Comparison of ENCODE assay signal across 8 mouse cellular contexts in the genomic region with DNA sequence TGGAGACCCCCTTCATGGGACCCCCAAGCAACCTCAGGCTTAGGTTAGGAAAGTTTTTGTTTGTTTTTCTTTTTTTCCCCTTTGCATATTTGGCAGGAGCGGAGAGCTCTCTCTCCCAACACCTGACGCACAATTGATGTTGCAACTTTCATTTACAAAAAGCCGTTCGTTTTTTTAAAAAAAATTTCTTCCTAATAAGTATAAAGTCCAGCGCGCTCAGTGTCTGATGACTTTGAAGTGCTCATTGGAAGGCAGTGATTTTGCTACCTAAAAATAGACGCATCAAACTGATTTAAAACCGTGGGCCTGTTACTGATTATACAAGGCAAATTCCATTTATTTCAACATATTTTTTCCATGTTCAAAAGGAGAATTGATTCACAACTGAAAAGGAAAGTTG. TPM values are rescaled to one million over a fixed set of nuclear protein-coding genes. Genes with fewer than 3 reads are reported as not detected.
DNase-seq lines count a peak whose midpoint lies in the region; ATAC-seq and TF ChIP-seq lines count a peak whose summit lies in the region.

No protein-coding gene starts in this region.

- no peak for TF ChIP-seq CTCF in lung, adult 2 months (IDR thresholded peaks at IDR 0.05; ENCODE audit: insufficient read depth, low read length)

- no peak for DNase-seq in lung, adult 2 months
- DNase-seq in lung, postnatal 14 days = no peak
- DNase-seq in liver, embryonic 11.5 days (ENCODE audit: low spot score) = no peak
- DNase-seq in right cerebral cortex, postnatal 36 days (ENCODE audit: low spot score in 2 of 2) = no peak
- no peak for DNase-seq in ovary, postnatal 36 days (ENCODE audit: low spot score)
- DNase-seq in urinary bladder, postnatal 36 days (ENCODE audit: low spot score in 2 of 2) = no peak

- peak overlapping the region; percentile 83 for H3K9ac ChIP-seq in forebrain, embryonic 13.5 days
- peak overlapping the region; percentile 87 for H3K9ac ChIP-seq in liver, embryonic 11.5 days (ENCODE audit: low read depth, low read length)
- no peak overlapping the region for H3K9ac ChIP-seq in stomach, embryonic 14.5 days (replicated peaks; ENCODE audit: low read depth, low read length)

- ATAC-seq in forebrain, embryonic 13.5 days = no peak
- ATAC-seq in liver, embryonic 11.5 days (replicated peaks; ENCODE audit: low FRiP score) = no peak
- ATAC-seq in stomach, embryonic 14.5 days (ENCODE audit: insufficient number of reproducible peaks, insufficient read depth, low FRiP score, low read depth) = no peak

- WGBS in lung, adult 2 months = 5% methylated on average over 8 of the region's 8 CpGs
- 10% methylated on average over 8 of the region's 8 CpGs for WGBS in forebrain, embryonic 13.5 days
- 9% methylated on average over 8 of the region's 8 CpGs for WGBS in liver, embryonic 11.5 days
- WGBS in stomach, embryonic 14.5 days = 5% methylated on average over 8 of the region's 8 CpGs

- H3K27ac ChIP-seq in forebrain, embryonic 13.5 days = no peak overlapping the region
- peak overlapping the region; percentile 94; the same call in 1 of the 2 replicates for H3K27ac ChIP-seq in liver, embryonic 11.5 days (ENCODE audit: low read depth, low read length)
- H3K27ac ChIP-seq in stomach, embryonic 14.5 days (ENCODE audit: low read length) = no peak overlapping the region

- no peaks in the 10 kb centered on the region for H3K36me3 ChIP-seq in forebrain, embryonic 13.5 days (ENCODE audit: poor library complexity, severe bottlenecking)
- peaks cover 5% of the 10 kb centered on the region; the same call in 1 of the 2 replicates for H3K36me3 ChIP-seq in liver, embryonic 11.5 days (ENCODE audit: control insufficient read depth, insufficient read depth, low read length)
- H3K36me3 ChIP-seq in stomach, embryonic 14.5 days (ENCODE audit: control insufficient read depth, insufficient read depth, low read length) = no peaks in the 10 kb centered on the region

- H3K27me3 ChIP-seq in forebrain, embryonic 13.5 days = no peaks in the 10 kb centered on the region
- H3K27me3 ChIP-seq in liver, embryonic 11.5 days (replicated peaks; ENCODE audit: control insufficient read depth, insufficient read depth, low read length) = no peaks in the 10 kb centered on the region
- H3K27me3 ChIP-seq in stomach, embryonic 14.5 days (ENCODE audit: control insufficient read depth, insufficient read depth, low read length) = no peaks in the 10 kb centered on the region

- peaks cover 2% of the 10 kb centered on the region; the same call in 1 of the 2 replicates for H3K4me1 ChIP-seq in lung, adult 2 months (ENCODE audit: control insufficient read depth, insufficient read depth, low read length)
- H3K4me1 ChIP-seq in forebrain, embryonic 13.5 days = peaks cover 15% of the 10 kb centered on the region
- H3K4me1 ChIP-seq in liver, embryonic 11.5 days (replicated peaks; ENCODE audit: control insufficient read depth, insufficient read depth, low read length) = peaks cover 3% of the 10 kb centered on the region; the same call in 1 of the 2 replicates
- 0 out of 2 replicates have a peak, but pooled peaks cover 4% of the 10 kb centered on the region for H3K4me1 ChIP-seq in stomach, embryonic 14.5 days (ENCODE audit: control insufficient read depth, insufficient read depth, low read length)

- H3K4me3 ChIP-seq in lung, adult 2 months (replicated peaks; ENCODE audit: extremely low read depth, low read depth, low read length) = peak overlapping the region; percentile 86
- peak overlapping the region; percentile 87 for H3K4me3 ChIP-seq in forebrain, embryonic 13.5 days
- H3K4me3 ChIP-seq in liver, embryonic 11.5 days (ENCODE audit: low read depth, low read length) = peak overlapping the region; percentile 74
- H3K4me3 ChIP-seq in stomach, embryonic 14.5 days (ENCODE audit: low read depth, low read length) = peak overlapping the region; percentile 94

- TF ChIP-seq POLR2A in lung, adult 2 months (IDR thresholded peaks at IDR 0.05; ENCODE audit: borderline replicate concordance, extremely low read depth, low read depth, low read length) = no peak

- no peaks in the 10 kb centered on the region for H3K9me3 ChIP-seq in forebrain, embryonic 13.5 days (replicated peaks)
- no peaks in the 10 kb centered on the region for H3K9me3 ChIP-seq in liver, embryonic 11.5 days (ENCODE audit: control insufficient read depth, low read length)
- no peaks in the 10 kb centered on the region for H3K9me3 ChIP-seq in stomach, embryonic 14.5 days (ENCODE audit: control insufficient read depth, low read depth, low read length)

- H3K4me2 ChIP-seq in forebrain, embryonic 13.5 days = peak overlapping the region; percentile 80
- H3K4me2 ChIP-seq in liver, embryonic 11.5 days = peak overlapping the region; percentile 95
- peak overlapping the region; percentile 60 for H3K4me2 ChIP-seq in stomach, embryonic 14.5 days (replicated peaks; ENCODE audit: low read depth, low read length)

RNA-seq across cellular contexts. Expression of gene Adk, which starts 0.8 kb away (rescaled TPM):
- polyA plus RNA-seq in lung, adult 2 months (2012; rRNA removed) = 34.8 and 54.0 TPM in 2 replicates
- polyA plus RNA-seq in forebrain, embryonic 13.5 days (2015; fragmentation: Nextera tagmentation; extraction: Ambion mirVana) = 104 and 105 TPM in 2 replicates
- 253 and 276 TPM in 2 replicates for polyA plus RNA-seq in liver, embryonic 11.5 days (2014; fragmentation: Nextera tagmentation; extraction: Ambion mirVana)
- polyA plus RNA-seq in stomach, embryonic 14.5 days (2014; fragmentation: Nextera tagmentation; extraction: Ambion mirVana) = 139 and 145 TPM in 2 replicates

RNA-seq across cellular contexts. Expression of gene Ap3m1, which starts 0.8 kb away (rescaled TPM):
- polyA plus RNA-seq in lung, adult 2 months (2012; rRNA removed) = 16.2 and 30.1 TPM in 2 replicates
- 107 and 125 TPM in 2 replicates for polyA plus RNA-seq in forebrain, embryonic 13.5 days (2015; fragmentation: Nextera tagmentation; extraction: Ambion mirVana)
- 55.7 and 75.0 TPM in 2 replicates for polyA plus RNA-seq in liver, embryonic 11.5 days (2014; fragmentation: Nextera tagmentation; extraction: Ambion mirVana)
- polyA plus RNA-seq in stomach, embryonic 14.5 days (2014; fragmentation: Nextera tagmentation; extraction: Ambion mirVana) = 78.1 and 85.3 TPM in 2 replicates
